Mouse (Mus musculus): ENCODE measurements around the gene Obscn. TPM values are rescaled to one million over a fixed set of nuclear protein-coding genes. Genes with fewer than 3 reads are reported as not detected.

Gene Obscn
- polyA plus RNA-seq, 1 experiment from 2014 or later: 0.31 TPM

- H3K4me3 ChIP-seq (ENCODE audit: low read depth, low read length): peak overlapping the region; percentile 89
- H3K36me3 ChIP-seq (replicated peaks; ENCODE audit: insufficient read depth, low read length): peaks cover 19% of the 10 kb centered on the region
- TF ChIP-seq CTCF (IDR thresholded peaks at IDR 0.05; ENCODE audit: low read depth): no peak
- no peak for TF ChIP-seq EP300 (IDR thresholded peaks at IDR 0.05; ENCODE audit: low read depth)
- peak overlapping the region; percentile 99 for H3K27ac ChIP-seq (ENCODE audit: low read depth)
- peak overlapping the region; percentile 66 for H3K9ac ChIP-seq (replicated peaks)
- H3K4me1 ChIP-seq (ENCODE audit: insufficient read depth): peaks cover 36% of the 10 kb centered on the region
- peaks cover 14% of the 10 kb centered on the region for H3K27me3 ChIP-seq (ENCODE audit: insufficient read depth, low read length)
- DNase-seq: peak; percentile 70
- H3K4me2 ChIP-seq (ENCODE audit: low read depth, low read length): peak overlapping the region; percentile 84
- 2% methylated on average over 33 of the region's 33 CpGs for WGBS (ENCODE audit: insufficient replicate concordance)
- peak; percentile 16 for ATAC-seq
- H3K9me3 ChIP-seq (ENCODE audit: low read length): no peaks in the 10 kb centered on the region
These were observed 182.6 kb downstream of the Obscn start for GRCm38 (mm10) chr11:58953351-58954169.

- Histone ChIP-seq H3K4me1 (ENCODE audit: insufficient read depth) (peaks cover 28% of the 10 kb centered on the region), H3K9me3 (ENCODE audit: low read length) (no peaks in the 10 kb centered on the region), H3K36me3 (replicated peaks; ENCODE audit: insufficient read depth, low read length) (peaks cover 2% of the 10 kb centered on the region; the same call in 1 of the 2 replicates), H3K4me3 (ENCODE audit: low read depth, low read length) (no peak overlapping the region), H3K9ac (replicated peaks) (no peak overlapping the region), H3K27me3 (ENCODE audit: insufficient read depth, low read length) (peaks cover 24% of the 10 kb centered on the region), H3K27ac (ENCODE audit: low read depth) (no peak overlapping the region), H3K4me2 (ENCODE audit: low read depth, low read length) (no peak overlapping the region)
- no peak for TF ChIP-seq CTCF (IDR thresholded peaks at IDR 0.05; ENCODE audit: low read depth)
- no peak for TF ChIP-seq EP300 (IDR thresholded peaks at IDR 0.05; ENCODE audit: low read depth)
- ATAC-seq: no peak
- DNase-seq: no peak
- WGBS (ENCODE audit: insufficient replicate concordance): 80% methylated on average over 5 of the region's 5 CpGs
These were observed 185.0 kb downstream of the Obscn start for GRCm38 (mm10) chr11:58951210-58951609.

- Histone ChIP-seq H3K4me3 (ENCODE audit: low read depth, low read length) (peak overlapping the region; percentile 48), H3K27me3 (ENCODE audit: insufficient read depth, low read length) (peaks cover 24% of the 10 kb centered on the region), H3K4me1 (ENCODE audit: insufficient read depth) (peaks cover 22% of the 10 kb centered on the region), H3K4me2 (ENCODE audit: low read depth, low read length) (peak overlapping the region; percentile 72), H3K9me3 (ENCODE audit: low read length) (no peaks in the 10 kb centered on the region), H3K9ac (replicated peaks) (peak overlapping the region; percentile 59), H3K27ac (ENCODE audit: low read depth) (peak overlapping the region; percentile 65), H3K36me3 (replicated peaks; ENCODE audit: insufficient read depth, low read length) (no peaks in the 10 kb centered on the region)
- TF ChIP-seq EP300 (IDR thresholded peaks at IDR 0.05; ENCODE audit: low read depth): no peak
- TF ChIP-seq CTCF (IDR thresholded peaks at IDR 0.05; ENCODE audit: low read depth): no peak
- 26% methylated on average over 20 of the region's 20 CpGs for WGBS (ENCODE audit: insufficient replicate concordance)
- ATAC-seq (no peak), DNase-seq (no peak)
These were observed 186.4 kb downstream of the Obscn start for GRCm38 (mm10) chr11:58949480-58950431.

GRCm38 (mm10) chr11:58948542-58949479 is 187.4 kb downstream of the Obscn start, which contains the start of gene Hist3h2ba:
Gene Hist3h2ba (plus strand): TSS chr11:58948920.
- H3K4me1 ChIP-seq (ENCODE audit: insufficient read depth): peaks cover 22% of the 10 kb centered on the region
- peak; percentile 53 for DNase-seq
- peak; percentile 84 for ATAC-seq
- peak within 1 kb of the TSS; percentile 72 for H3K4me2 ChIP-seq (ENCODE audit: low read depth, low read length)
- no peaks in the 10 kb centered on the region for H3K9me3 ChIP-seq (ENCODE audit: low read length)
- WGBS (ENCODE audit: insufficient replicate concordance): under 1% methylated on average over 40 of the region's 48 CpGs
- peak within 1 kb of the TSS; percentile 65 for H3K27ac ChIP-seq (ENCODE audit: low read depth)
- TF ChIP-seq EP300 (IDR thresholded peaks at IDR 0.05; ENCODE audit: low read depth): peak; percentile 51; the same call in 1 of the 2 replicates
- no peak for TF ChIP-seq CTCF (IDR thresholded peaks at IDR 0.05; ENCODE audit: low read depth)
- H3K36me3 ChIP-seq (replicated peaks; ENCODE audit: insufficient read depth, low read length): no peaks in the 10 kb centered on the region
- H3K9ac ChIP-seq (replicated peaks): peak within 1 kb of the TSS; percentile 59
- H3K27me3 ChIP-seq (ENCODE audit: insufficient read depth, low read length): peaks cover 27% of the 10 kb centered on the region
- peak within 1 kb of the TSS; percentile 48 for H3K4me3 ChIP-seq (ENCODE audit: low read depth, low read length)

- 17% methylated on average over 23 of the region's 23 CpGs for WGBS (ENCODE audit: insufficient replicate concordance)
- peak overlapping the region; percentile 64 for H3K27ac ChIP-seq (ENCODE audit: low read depth)
- peaks cover 27% of the 10 kb centered on the region for H3K27me3 ChIP-seq (ENCODE audit: insufficient read depth, low read length)
- no peaks in the 10 kb centered on the region for H3K36me3 ChIP-seq (replicated peaks; ENCODE audit: insufficient read depth, low read length)
- ATAC-seq: peak; percentile 43
- no peak for TF ChIP-seq CTCF (IDR thresholded peaks at IDR 0.05; ENCODE audit: low read depth)
- TF ChIP-seq EP300 (IDR thresholded peaks at IDR 0.05; ENCODE audit: low read depth): peak; percentile 57; the same call in 1 of the 2 replicates
- DNase-seq: no peak
- H3K4me3 ChIP-seq (ENCODE audit: low read depth, low read length): peak overlapping the region; percentile 48
- no peaks in the 10 kb centered on the region for H3K9me3 ChIP-seq (ENCODE audit: low read length)
- H3K4me1 ChIP-seq (ENCODE audit: insufficient read depth): peaks cover 18% of the 10 kb centered on the region
- H3K9ac ChIP-seq (replicated peaks): peak overlapping the region; percentile 59; the same call in 1 of the 2 replicates
- peak overlapping the region; percentile 72 for H3K4me2 ChIP-seq (ENCODE audit: low read depth, low read length)
These were observed 188.2 kb downstream of the Obscn start for GRCm38 (mm10) chr11:58947798-58948528.

All from liver, postnatal 0 days (tissue).